Comparison of ENCODE assay signal across 23 mouse cellular contexts in the genomic region with DNA sequence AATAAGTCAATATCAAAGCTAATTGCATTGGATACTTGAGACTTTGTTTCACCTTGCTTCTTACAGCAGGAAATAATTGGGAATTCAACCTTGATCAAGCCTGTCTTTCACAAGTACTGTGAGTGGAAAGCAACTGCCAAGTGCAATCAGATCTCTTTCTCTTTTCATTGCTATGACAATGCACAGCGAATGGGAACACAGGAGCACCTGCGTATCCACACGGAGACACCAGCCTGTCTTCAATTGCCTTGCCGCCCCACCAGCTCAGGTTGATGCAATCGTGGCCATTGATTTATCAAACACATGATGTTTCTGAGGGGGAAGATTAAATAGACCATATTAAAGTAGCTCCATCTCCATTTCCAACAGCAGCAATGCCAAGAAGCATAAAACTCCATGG.
DNase-seq lines count a peak whose midpoint lies in the region; ATAC-seq lines count a peak whose summit lies in the region.
"Had no signal": no experiment of that assay in that cellular context is flagged by ENCODE, and none has a peak within 500 bp of the region (broad histone marks: within the 10 kb centered on the region; RNA-seq: fewer than 3 reads in every experiment).

No protein-coding gene starts in this region.

- no peaks in the 10 kb centered on the region for H3K9me3 ChIP-seq in forebrain, embryonic 14.5 days (replicated peaks; ENCODE audit: control insufficient read depth, low read length)
- no peaks in the 10 kb centered on the region for H3K9me3 ChIP-seq in forebrain, embryonic 16.5 days (ENCODE audit: control insufficient read depth, low read length)
- H3K9me3 ChIP-seq: embryonic facial prominence, embryonic 12.5 days had no signal

- H3K4me2 ChIP-seq in forebrain, embryonic 14.5 days (ENCODE audit: low read length) = no peak overlapping the region
- no peak overlapping the region for H3K4me2 ChIP-seq in forebrain, embryonic 16.5 days (ENCODE audit: low read length)
- H3K4me2 ChIP-seq: embryonic facial prominence, embryonic 12.5 days; hindbrain, embryonic 14.5 days had no signal

- no peaks in the 10 kb centered on the region for H3K4me1 ChIP-seq in forebrain, embryonic 14.5 days (ENCODE audit: control insufficient read depth, insufficient read depth, low read length)
- no peaks in the 10 kb centered on the region for H3K4me1 ChIP-seq in forebrain, embryonic 16.5 days (replicated peaks; ENCODE audit: control insufficient read depth, insufficient read depth, low read length)
- H3K4me1 ChIP-seq: embryonic facial prominence, embryonic 12.5 days had no signal

- no peak overlapping the region for H3K27ac ChIP-seq in forebrain, embryonic 14.5 days (ENCODE audit: low read depth, low read length)
- H3K27ac ChIP-seq in forebrain, embryonic 16.5 days (ENCODE audit: low read length) = no peak overlapping the region
- H3K27ac ChIP-seq: embryonic facial prominence, embryonic 12.5 days; hindbrain, embryonic 14.5 days had no signal

- WGBS in forebrain, embryonic 14.5 days = 57% methylated on average over 5 of the region's 5 CpGs
- WGBS in forebrain, embryonic 16.5 days = 54% methylated on average over 5 of the region's 5 CpGs

- H3K9ac ChIP-seq in forebrain, embryonic 14.5 days (ENCODE audit: low read length) = no peak overlapping the region
- H3K9ac ChIP-seq in forebrain, embryonic 16.5 days (replicated peaks; ENCODE audit: low read depth, low read length) = no peak overlapping the region
- H3K9ac ChIP-seq: embryonic facial prominence, embryonic 12.5 days; hindbrain, embryonic 14.5 days had no signal

- intact Hi-C loops in left cerebral cortex, postnatal 4 days (cut with DNase I) = no loop called here

- H3K27me3 ChIP-seq in forebrain, embryonic 14.5 days (replicated peaks; ENCODE audit: control insufficient read depth, insufficient read depth, low read length) = no peaks in the 10 kb centered on the region
- H3K27me3 ChIP-seq in forebrain, embryonic 16.5 days (replicated peaks; ENCODE audit: control insufficient read depth, insufficient read depth, low read length) = no peaks in the 10 kb centered on the region
- H3K27me3 ChIP-seq: embryonic facial prominence, embryonic 12.5 days had no signal

- peak; percentile 26 to 30 for DNase-seq in cerebellum, postnatal 10 days
- DNase-seq in forebrain, embryonic 14.5 days (ENCODE audit: low spot score) = peak; percentile 30
- peak; percentile 23 for DNase-seq in left cerebral cortex, postnatal 4 days
- DNase-seq in left cerebral cortex, adult 11 months (ENCODE audit: low spot score) = no peak
- DNase-seq in retina, postnatal 1 day = peak; percentile 45
- DNase-seq: adrenal gland, adult 8-10 months; adrenal gland, postnatal 36 days; B cell, adult 2 months; cerebellum, adult 11-12 months; cerebellum, adult 9-10 months; embryo, embryonic 11 days; gastrocnemius, postnatal 36 days; heart, adult 11 months; heart, postnatal 10 days; heart, postnatal 4 days had no signal

- H3K36me3 ChIP-seq in forebrain, embryonic 14.5 days (ENCODE audit: control insufficient read depth, insufficient read depth, low read length) = no peaks in the 10 kb centered on the region
- H3K36me3 ChIP-seq in forebrain, embryonic 16.5 days (ENCODE audit: control insufficient read depth, insufficient read depth) = no peaks in the 10 kb centered on the region
- H3K36me3 ChIP-seq: embryonic facial prominence, embryonic 12.5 days; G1E had no signal

- no peak overlapping the region for H3K4me3 ChIP-seq in forebrain, embryonic 14.5 days (ENCODE audit: low read depth, low read length)
- no peak overlapping the region for H3K4me3 ChIP-seq in forebrain, embryonic 16.5 days (replicated peaks; ENCODE audit: low read length)
- H3K4me3 ChIP-seq: embryonic facial prominence, embryonic 12.5 days had no signal

- no peak for ATAC-seq in cerebellum, adult (ENCODE audit: insufficient number of reproducible peaks, low FRiP score, low TSS enrichment)
- no peak for ATAC-seq in forebrain, embryonic 14.5 days
- ATAC-seq in forebrain, embryonic 16.5 days = no peak
- ATAC-seq: CD4-positive, CD25-positive, alpha-beta regulatory T cell, adult 4 months; inflammation-experienced regulatory T-cells, adult 6 months; intestine, postnatal 0 days had no signal
